Mouse (Mus musculus) c-Kit-positive CD71-negative TER-119-negative erythroid progenitor cells, embryonic 14.5 days (primary cell): ENCODE data around the gene Ryr3.
A peak's percentile ranks its signal among the peaks of the same experiment; 100 is the strongest.

ENCODE experiments used
- DNase-seq: peaks from one replicate; pipeline ENCODE4 v3.0.0-alpha.2; 2013; ENCODE audit warnings: low read depth

The Ryr3 gene

GRCm38 (mm10) chr2:113216746-113217461 lies at the start of gene Ryr3:
TSS of gene Ryr3 (minus strand) at chr2:113217096.
- no peak for DNase-seq

- DNase-seq = no peak
Measured at GRCm38 (mm10) chr2:113238871-113239270, 22.0 kb upstream of the Ryr3 start.

- no peak for DNase-seq
Measured at GRCm38 (mm10) chr2:113236993-113237392, 20.1 kb upstream of the Ryr3 start.

GRCm38 (mm10) chr2:113234559-113234958 lies 17.7 kb upstream of the Ryr3 start:
- DNase-seq = peak; percentile 16

GRCm38 (mm10) chr2:113233356-113233755 lies 16.5 kb upstream of the Ryr3 start:
- no peak for DNase-seq

DNA sequence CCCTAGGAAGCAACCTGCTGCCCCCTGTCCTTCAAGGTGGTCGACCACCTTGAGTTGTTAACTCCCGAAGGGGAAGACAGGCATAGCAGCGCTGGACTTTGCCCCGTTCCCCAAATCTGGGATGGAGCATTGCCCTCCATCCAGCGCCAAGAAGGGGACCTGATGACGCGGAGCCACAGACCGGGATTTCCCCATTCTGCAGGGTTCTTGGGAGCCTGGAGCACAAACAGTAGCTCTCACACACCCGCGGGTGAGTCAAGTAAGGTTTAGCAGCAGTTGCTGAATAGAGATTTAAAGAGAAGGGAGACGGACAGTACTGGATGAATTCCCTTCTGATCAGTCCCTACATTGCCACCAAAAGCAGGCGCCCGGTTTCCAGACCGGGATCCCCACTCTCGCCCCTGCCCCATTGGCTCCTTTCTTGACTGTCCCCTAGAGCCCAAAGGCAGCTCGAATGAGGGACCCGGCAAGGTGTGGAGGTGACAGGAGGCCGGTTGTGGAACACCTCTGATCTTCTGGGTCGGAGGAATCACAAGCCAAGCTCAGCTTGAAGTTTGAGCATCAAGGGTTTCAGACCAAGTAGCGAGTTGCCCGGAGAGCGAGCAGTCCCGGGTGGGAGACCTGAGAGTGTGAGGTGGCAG lies 671 bp downstream of the Ryr3 start:
- DNase-seq = no peak

- no peak for DNase-seq
Measured at GRCm38 (mm10) chr2:113210023-113210422, 6.9 kb downstream of the Ryr3 start.

- no peak for DNase-seq
Measured at GRCm38 (mm10) chr2:113209263-113209662, 7.6 kb downstream of the Ryr3 start.

GRCm38 (mm10) chr2:113202857-113203256 lies 14.0 kb downstream of the Ryr3 start:
- DNase-seq = no peak

GRCm38 (mm10) chr2:113199030-113199679 lies 17.7 kb downstream of the Ryr3 start:
- no peak for DNase-seq

DNA sequence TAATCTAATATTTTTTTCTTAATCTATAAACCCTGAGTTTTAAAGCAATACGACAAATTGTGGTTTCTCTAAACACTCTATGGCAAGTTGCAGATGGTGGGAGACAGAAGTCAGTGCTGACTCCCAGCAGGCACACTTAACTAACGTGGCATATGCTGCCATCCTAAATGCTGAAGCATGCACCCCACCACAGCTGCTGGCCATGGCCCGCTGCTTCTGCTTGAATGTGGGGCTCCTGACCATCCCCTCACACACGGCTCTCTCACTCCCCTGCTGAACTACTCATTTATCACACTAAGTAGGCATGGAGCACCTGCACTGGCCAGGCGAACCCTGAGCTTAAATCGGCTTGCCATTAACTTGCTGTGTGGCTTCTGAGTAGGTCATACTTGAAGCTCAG lies 29.7 kb downstream of the Ryr3 start:
- DNase-seq = no peak

- no peak for DNase-seq
Measured at GRCm38 (mm10) chr2:113181701-113182100, 35.2 kb downstream of the Ryr3 start.

- no peak for DNase-seq
Measured at GRCm38 (mm10) chr2:113178047-113178446, 38.8 kb downstream of the Ryr3 start.

DNA sequence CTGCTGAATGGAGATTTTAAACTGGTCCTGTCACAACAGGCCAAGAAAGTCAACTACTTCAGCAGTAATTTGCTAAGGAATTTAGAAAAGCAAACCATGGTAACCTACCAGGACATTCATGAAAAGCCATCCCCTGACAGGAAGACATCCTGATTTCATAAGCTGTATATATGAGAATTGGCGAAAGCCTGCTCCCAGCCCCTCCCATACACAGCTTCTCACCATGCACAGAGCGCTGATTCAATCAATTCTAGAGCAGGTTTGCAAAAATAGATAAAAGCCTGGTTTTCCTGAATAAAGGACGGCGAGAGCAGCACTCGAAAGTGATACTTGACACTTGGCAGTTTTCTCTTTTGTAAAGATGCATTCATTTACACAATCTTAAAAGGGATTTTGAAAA lies 40.6 kb downstream of the Ryr3 start:
- no peak for DNase-seq

- DNase-seq = no peak
Measured at GRCm38 (mm10) chr2:113168096-113168495, 48.8 kb downstream of the Ryr3 start.

GRCm38 (mm10) chr2:113161494-113161893 lies 55.4 kb downstream of the Ryr3 start:
- no peak for DNase-seq

- DNase-seq = no peak
Measured at GRCm38 (mm10) chr2:113137766-113138165, 79.1 kb downstream of the Ryr3 start.

DNA sequence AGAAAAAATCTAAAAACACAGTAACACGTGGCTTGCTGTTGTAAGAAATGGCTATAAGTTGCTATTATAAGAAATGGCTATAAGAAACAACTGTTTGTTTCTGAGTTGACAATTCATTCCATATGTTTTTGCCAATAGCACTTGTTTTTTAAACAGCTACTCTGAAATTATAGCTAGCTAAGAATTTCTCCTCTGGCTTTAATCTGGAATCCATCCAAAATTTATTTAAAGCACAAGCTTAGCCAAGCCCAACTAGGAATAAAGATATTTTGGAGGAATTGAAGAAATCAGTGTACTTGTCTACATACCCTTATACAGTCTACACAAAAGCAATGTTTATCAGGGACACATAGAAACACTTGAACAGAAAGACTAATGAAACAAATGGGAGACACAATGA lies 93.4 kb downstream of the Ryr3 start:
- no peak for DNase-seq

DNA sequence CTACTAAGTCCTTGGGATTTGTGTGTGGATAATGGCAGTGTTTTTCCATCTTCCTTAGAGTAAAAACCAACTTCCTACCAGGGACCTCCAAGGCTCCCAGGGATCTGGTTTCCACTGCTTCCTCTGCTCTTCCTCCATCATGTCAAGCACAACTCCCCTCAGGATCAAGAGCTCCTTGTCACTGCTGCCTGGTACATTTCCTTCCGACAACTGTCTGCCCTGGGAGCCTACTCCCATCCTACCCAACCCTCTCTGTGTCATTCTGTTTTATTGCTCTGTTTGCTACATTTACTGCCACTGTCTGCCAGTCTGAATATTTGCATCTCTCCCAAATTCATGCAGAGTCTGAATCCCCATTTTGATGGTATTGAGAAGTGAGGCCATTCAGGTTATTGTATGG lies 97.8 kb downstream of the Ryr3 start:
- no peak for DNase-seq

DNA sequence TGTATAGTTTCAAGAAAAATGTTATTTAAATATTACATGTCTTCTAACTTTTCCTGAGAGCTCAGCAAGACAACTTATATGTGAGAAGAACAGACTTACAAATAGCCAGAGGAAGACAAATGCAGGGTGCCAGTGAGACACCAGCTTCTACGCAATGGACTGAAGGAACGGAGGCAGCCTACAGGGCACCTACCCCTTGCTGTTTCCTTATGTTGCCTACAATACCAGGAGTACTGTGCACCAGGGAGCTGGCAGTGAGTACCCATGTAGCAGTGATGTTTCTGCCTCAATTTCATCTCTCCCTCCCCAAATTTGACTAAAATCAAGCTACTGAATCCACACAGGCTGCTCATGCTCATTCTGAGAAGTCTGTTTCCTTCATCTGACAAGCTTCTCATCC lies 100.1 kb downstream of the Ryr3 start:
- DNase-seq = no peak

- DNase-seq = no peak
Measured at GRCm38 (mm10) chr2:113115897-113116283, 101.0 kb downstream of the Ryr3 start.

- no peak for DNase-seq
Measured at GRCm38 (mm10) chr2:113115248-113115896, 101.5 kb downstream of the Ryr3 start.

DNA sequence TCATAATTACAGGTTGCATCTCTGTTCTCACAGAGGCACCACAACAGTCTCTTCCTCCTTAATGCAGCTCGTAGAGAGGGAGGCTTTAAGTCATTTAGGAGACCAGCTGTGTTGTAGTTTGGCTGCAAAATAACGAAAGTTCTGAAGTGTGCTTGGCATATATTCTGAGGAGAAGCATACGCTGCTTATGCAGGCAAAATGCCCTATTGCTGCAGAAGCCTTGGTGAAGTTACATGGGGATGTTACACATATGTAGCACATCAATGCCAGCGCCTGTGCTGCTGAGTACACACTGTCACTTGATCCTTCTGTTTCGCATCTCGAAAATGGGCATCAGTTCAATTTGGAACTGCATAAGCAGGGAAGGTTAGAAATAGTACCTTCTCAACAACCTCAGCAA lies 112.3 kb downstream of the Ryr3 start:
- no peak for DNase-seq
